Mouse (Mus musculus) cerebellum, postnatal 4 days (tissue): ENCODE data around the gene Ctnna3.
"Not testable (repeated sequence)": the region's sequence is repeated elsewhere in the genome, so short reads cannot be mapped to it uniquely, and the experiment has no call there.

Experiments
- DNase-seq, 2 experiments: peaks; one replicate each; pipeline ENCODE4 v3.0.0; 2022; ENCODE audit warnings: low spot score in 2 of 2, mixed read lengths in 1 of 2

Ctnna3 gene

DNA sequence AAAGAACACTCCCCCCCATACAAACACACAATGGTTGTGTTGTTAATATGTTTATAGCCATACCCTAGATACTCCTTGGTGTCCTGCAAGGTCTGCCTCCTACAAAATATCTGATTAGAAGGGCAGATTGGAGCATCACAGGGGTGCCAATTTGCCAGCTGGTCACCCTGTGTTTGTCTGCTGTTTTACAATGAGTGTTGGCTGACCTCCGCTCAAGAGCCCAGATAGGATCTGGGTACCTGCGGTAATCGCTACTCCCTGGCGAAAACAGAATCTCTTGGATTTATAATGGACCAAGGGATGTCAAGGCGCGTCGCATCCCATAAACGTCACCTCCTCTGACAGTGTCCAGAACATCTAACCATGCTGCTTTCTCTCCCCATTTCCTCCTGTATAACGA is 1457.0 kb downstream of the Ctnna3 start:
- peak in 1 of 2 experiments; percentile 45 for DNase-seq

DNA sequence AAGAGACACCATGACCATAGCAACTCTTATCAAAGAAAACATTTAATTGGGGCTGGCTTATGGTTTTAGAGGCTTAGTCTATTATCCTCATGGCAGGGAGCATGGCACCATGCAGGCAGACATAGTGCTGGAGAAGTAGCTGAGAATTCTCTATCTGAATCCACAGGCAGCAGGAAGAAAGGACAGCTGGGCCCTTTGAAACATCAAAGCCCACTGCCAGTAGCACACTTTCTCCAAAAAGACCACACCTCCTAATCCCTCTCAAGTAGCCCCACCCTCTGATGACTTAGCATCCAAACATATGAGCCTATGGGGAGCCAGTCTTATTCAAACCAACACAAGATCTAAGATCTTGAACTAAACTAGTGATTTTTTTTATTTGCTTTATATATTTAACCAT is 1462.6 kb downstream of the Ctnna3 start:
- no peak for DNase-seq

GRCm38 (mm10) chr10:64898739-64899138 is 1468.8 kb downstream of the Ctnna3 start:
- no peak for DNase-seq

- DNase-seq = no peak
These were observed 1471.8 kb downstream of the Ctnna3 start for GRCm38 (mm10) chr10:64901726-64902125.

- no peak for DNase-seq
These were observed 1511.1 kb downstream of the Ctnna3 start for GRCm38 (mm10) chr10:64940975-64941374.

DNA sequence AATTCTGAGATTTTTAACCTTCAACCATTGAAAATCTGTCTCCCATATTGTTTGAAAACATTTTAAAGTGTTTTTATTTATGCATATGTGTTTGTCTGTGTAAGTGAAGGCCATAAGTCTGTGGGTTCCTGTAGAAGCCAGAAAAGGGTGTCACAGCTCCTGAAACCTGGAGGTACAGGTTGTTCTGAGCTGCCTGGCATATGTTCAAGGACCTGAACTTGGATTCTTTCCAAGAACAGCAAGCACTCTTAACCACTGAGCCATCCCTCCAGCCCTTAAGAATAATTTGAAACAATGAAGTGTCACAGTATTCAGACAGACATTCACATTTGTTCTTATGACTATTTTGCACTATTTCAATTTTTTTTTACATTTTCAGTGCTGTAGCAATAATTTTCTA is 1528.5 kb downstream of the Ctnna3 start:
- DNase-seq = no peak

GRCm38 (mm10) chr10:64992871-64993270 is 1563.0 kb downstream of the Ctnna3 start:
- DNase-seq = no peak

DNA sequence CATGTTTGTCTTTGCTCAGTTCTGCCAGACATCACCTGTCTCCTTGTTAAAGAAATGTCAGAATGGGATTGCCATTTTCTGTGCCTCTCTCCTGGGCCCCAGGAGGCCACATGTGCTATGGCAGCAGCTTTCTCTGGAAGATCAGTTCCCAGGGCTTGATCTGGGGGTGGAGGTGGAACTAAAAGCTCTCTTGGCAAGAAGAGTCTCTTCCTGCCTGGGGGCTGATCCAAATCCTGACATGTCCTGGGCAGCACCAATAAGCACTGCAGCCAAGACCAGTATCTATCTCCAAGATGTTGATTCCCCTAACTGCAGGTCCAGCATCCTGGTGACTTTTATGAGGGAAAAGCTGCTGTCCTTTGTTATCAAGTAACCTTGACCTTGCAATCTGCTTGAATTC is 1583.6 kb downstream of the Ctnna3 start:
- DNase-seq = peak in 1 of 2 experiments; percentile 1

- peak in 1 of 2 experiments; percentile 2 for DNase-seq
These were observed 1592.8 kb downstream of the Ctnna3 start for GRCm38 (mm10) chr10:65022667-65023066.

- DNase-seq = not testable (repeated sequence)
These were observed 1603.6 kb downstream of the Ctnna3 start for GRCm38 (mm10) chr10:65033516-65033915.
